Mouse (Mus musculus) forebrain, embryonic 13.5 days (tissue): ENCODE measurements around the gene Vps45. TPM values are rescaled to one million over a fixed set of nuclear protein-coding genes. Genes with fewer than 3 reads are reported as not detected.

Experiments
- ATAC-seq: fragments of 200-750 bp; cut with Nextera tagmentation; 2 replicates; pipeline ENCODE4 v1.8.0; 2017
- H3K27ac ChIP-seq: fragments of 300-500 bp; sonication (generic); 2 replicates; pipeline ENCODE4 v1.5.1; 2015; ENCODE audit warnings: inconsistent platforms, mild to moderate bottlenecking, moderate library complexity
- H3K27me3 ChIP-seq: fragments of 300-500 bp; sonication (generic); 2 replicates; pipeline ENCODE4 v1.6.1; 2015; ENCODE audit warnings: mild to moderate bottlenecking, inconsistent platforms
- H3K36me3 ChIP-seq: fragments of 300-500 bp; sonication (generic); 2 replicates; pipeline ENCODE4 v1.6.1; 2015; ENCODE audit warnings: mild to moderate bottlenecking, inconsistent platforms; ENCODE audit not compliant: poor library complexity, severe bottlenecking
- H3K4me1 ChIP-seq: fragments of 300-500 bp; sonication (generic); 2 replicates; pipeline ENCODE4 v1.6.1; 2015; ENCODE audit warnings: inconsistent platforms
- H3K4me2 ChIP-seq: fragments of 300-500 bp; sonication (generic); 2 replicates; pipeline ENCODE4 v1.6.1; 2015; ENCODE audit warnings: inconsistent platforms, mild to moderate bottlenecking, moderate library complexity
- H3K4me3 ChIP-seq: fragments of 300-500 bp; sonication (generic); 2 replicates; pipeline ENCODE4 v1.5.1; 2015; ENCODE audit warnings: mild to moderate bottlenecking, inconsistent platforms
- H3K9ac ChIP-seq: fragments of 300-500 bp; sonication (generic); 2 replicates; pipeline ENCODE4 v1.6.1; 2015; ENCODE audit warnings: mild to moderate bottlenecking, inconsistent platforms
- H3K9me3 ChIP-seq: fragments of 300-500 bp; sonication (generic); replicated peaks from 2 replicates; pipeline ENCODE4 v1.6.1; 2016; ENCODE audit warnings: inconsistent platforms
- WGBS: fragments of 180-500 bp; shearing (Covaris S2); methylation state at CpG from one replicate; pipeline ENCODE4 v1.1.7; 2015; 5-methylcytosine and 5-hydroxymethylcytosine counted together
- polyA plus RNA-seq: library from polyadenylated mRNA; unstranded; fragments of >200 nt; fragmentation: Nextera tagmentation; extraction: Ambion mirVana; gene quantifications from 2 replicates; pipeline ENCODE4 v1.2.1, GENCODE M21; 2015

The Vps45 gene
- polyA plus RNA-seq, 1 experiment from 2014 or later, result 62.2 TPM

GRCm38 (mm10) chr3:96070241-96070640 lies 12.0 kb upstream of the Vps45 start:
- no peaks in the 10 kb centered on the region for H3K9me3 ChIP-seq
- no peaks in the 10 kb centered on the region for H3K27me3 ChIP-seq
- no peak overlapping the region for H3K4me2 ChIP-seq
- H3K4me1 ChIP-seq, result no peaks in the 10 kb centered on the region
- H3K9ac ChIP-seq, result no peak overlapping the region
- no peaks in the 10 kb centered on the region for H3K36me3 ChIP-seq
- WGBS, result 88% methylated on average over 4 of the region's 4 CpGs
- no peak for ATAC-seq
- no peak overlapping the region for H3K4me3 ChIP-seq
- H3K27ac ChIP-seq, result no peak overlapping the region

DNA sequence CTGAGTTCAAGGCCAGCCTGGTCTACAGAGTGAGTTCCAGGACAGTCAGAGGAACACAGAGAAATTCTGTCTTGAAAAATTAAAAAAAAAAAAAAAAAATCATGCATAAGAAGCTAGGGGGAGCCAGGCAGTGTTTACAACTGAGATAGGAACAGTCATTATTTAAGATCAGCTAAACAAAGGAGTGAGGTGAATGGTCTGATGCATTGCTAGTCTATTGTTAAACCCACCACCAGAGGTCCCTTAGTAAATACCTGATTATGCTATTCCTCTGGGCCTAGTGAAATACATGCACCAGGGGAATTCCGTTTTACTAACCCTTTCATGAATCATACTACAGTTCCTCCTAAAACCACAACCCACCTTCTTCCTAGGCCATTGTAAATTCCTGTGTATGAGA lies 11.3 kb upstream of the Vps45 start:
- Histone ChIP-seq H3K27me3 (no peaks in the 10 kb centered on the region), H3K9ac (no peak overlapping the region), H3K9me3 (no peaks in the 10 kb centered on the region), H3K4me3 (no peak overlapping the region), H3K4me2 (no peak overlapping the region), H3K4me1 (no peaks in the 10 kb centered on the region), H3K27ac (no peak overlapping the region), H3K36me3 (no peaks in the 10 kb centered on the region)
- 52% methylated on average over 1 of the region's 1 CpGs for WGBS
- ATAC-seq, result no peak

- H3K4me2 ChIP-seq, result no peak overlapping the region
- WGBS, result 89% methylated on average over 6 of the region's 6 CpGs
- no peaks in the 10 kb centered on the region for H3K4me1 ChIP-seq
- H3K36me3 ChIP-seq, result no peaks in the 10 kb centered on the region
- no peak overlapping the region for H3K4me3 ChIP-seq
- no peak for ATAC-seq
- H3K9me3 ChIP-seq, result no peaks in the 10 kb centered on the region
- no peak overlapping the region for H3K9ac ChIP-seq
- no peaks in the 10 kb centered on the region for H3K27me3 ChIP-seq
- no peak overlapping the region for H3K27ac ChIP-seq
Measured at GRCm38 (mm10) chr3:96069046-96069445, 10.8 kb upstream of the Vps45 start.

- Histone ChIP-seq H3K27ac (no peak overlapping the region), H3K36me3 (no peaks in the 10 kb centered on the region), H3K4me1 (no peaks in the 10 kb centered on the region), H3K9me3 (no peaks in the 10 kb centered on the region), H3K4me3 (no peak overlapping the region), H3K9ac (no peak overlapping the region), H3K27me3 (no peaks in the 10 kb centered on the region), H3K4me2 (no peak overlapping the region)
- ATAC-seq, result no peak
- WGBS, result 87% methylated on average over 5 of the region's 5 CpGs
Measured at GRCm38 (mm10) chr3:96066741-96067140, 8.5 kb upstream of the Vps45 start.

DNA sequence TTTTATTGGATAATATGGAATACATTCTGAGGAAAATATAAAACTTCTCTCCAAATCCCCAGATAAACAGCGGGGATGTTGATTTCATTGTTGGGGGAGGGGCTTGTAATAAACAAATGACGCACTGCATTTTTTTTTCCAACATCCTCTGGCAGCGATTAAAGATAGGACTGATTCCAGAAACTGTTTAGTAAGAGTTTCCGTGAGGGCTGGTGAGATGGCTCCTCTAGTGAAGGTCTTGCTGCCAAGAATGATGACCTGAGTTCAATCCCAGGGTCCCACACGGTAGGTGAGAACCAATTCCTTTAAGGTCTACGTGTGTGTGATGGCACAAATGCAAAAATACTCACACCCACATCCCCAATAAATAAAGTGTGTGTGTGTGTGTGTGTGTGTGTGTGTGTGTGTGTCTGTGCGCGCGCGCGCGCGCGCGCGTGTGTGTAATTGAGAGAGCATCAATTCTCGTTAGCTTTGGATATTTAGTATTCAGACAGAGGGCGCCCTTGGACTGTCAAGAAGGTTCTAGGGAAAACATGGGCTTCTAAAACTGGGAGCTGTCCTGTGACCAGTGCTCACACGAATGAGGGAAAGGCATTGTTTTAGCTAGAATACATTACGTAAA lies 7.6 kb upstream of the Vps45 start:
- H3K4me1 ChIP-seq, result no peaks in the 10 kb centered on the region
- H3K4me3 ChIP-seq, result no peak overlapping the region
- no peaks in the 10 kb centered on the region for H3K9me3 ChIP-seq
- H3K27ac ChIP-seq, result no peak overlapping the region
- 44% methylated on average over 20 of the region's 20 CpGs for WGBS
- no peak for ATAC-seq
- H3K9ac ChIP-seq, result no peak overlapping the region
- no peaks in the 10 kb centered on the region for H3K36me3 ChIP-seq
- H3K27me3 ChIP-seq, result no peaks in the 10 kb centered on the region
- peak overlapping the region; percentile 7; the same call in 1 of the 2 replicates for H3K4me2 ChIP-seq

- Histone ChIP-seq H3K27ac (no peak overlapping the region), H3K4me2 (no peak overlapping the region), H3K4me3 (no peak overlapping the region), H3K4me1 (no peaks in the 10 kb centered on the region), H3K36me3 (no peaks in the 10 kb centered on the region), H3K9me3 (no peaks in the 10 kb centered on the region), H3K27me3 (no peaks in the 10 kb centered on the region), H3K9ac (no peak overlapping the region)
- no peak for ATAC-seq
- WGBS, result 48% methylated on average over 4 of the region's 4 CpGs
Measured at GRCm38 (mm10) chr3:96065147-96065546, 6.9 kb upstream of the Vps45 start.

- Histone ChIP-seq H3K4me2 (no peak overlapping the region), H3K9ac (no peak overlapping the region), H3K9me3 (no peaks in the 10 kb centered on the region), H3K4me1 (no peaks in the 10 kb centered on the region), H3K27me3 (no peaks in the 10 kb centered on the region), H3K27ac (no peak overlapping the region), H3K36me3 (no peaks in the 10 kb centered on the region), H3K4me3 (no peak overlapping the region)
- no peak for ATAC-seq
- 86% methylated on average over 3 of the region's 3 CpGs for WGBS
Measured at GRCm38 (mm10) chr3:96064217-96064616, 6.0 kb upstream of the Vps45 start.

DNA sequence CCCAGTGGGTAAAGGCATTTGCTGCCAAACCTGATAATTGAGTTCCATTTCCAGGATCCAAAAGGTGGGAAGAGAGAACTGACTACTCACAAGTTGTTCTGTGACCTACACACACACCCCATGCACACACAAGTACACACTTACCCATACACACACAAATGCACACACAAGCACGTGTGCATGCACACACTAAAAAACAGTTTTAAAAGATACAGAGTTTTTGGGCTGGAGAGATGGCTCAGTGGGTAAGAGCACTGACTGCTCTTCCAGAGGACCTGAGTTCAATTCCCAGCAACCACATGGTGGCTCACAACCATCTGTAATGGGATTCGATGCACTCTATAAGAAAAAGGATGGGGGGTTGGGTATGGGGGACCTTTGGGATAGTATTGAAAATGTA lies 5.0 kb upstream of the Vps45 start:
- Histone ChIP-seq H3K4me1 (peaks cover 4% of the 10 kb centered on the region; the same call in 1 of the 2 replicates), H3K9me3 (no peaks in the 10 kb centered on the region), H3K27ac (no peak overlapping the region), H3K4me3 (no peak overlapping the region), H3K4me2 (no peak overlapping the region), H3K36me3 (no peaks in the 10 kb centered on the region), H3K9ac (no peak overlapping the region), H3K27me3 (no peaks in the 10 kb centered on the region)
- WGBS, result 74% methylated on average over 2 of the region's 2 CpGs
- no peak for ATAC-seq

DNA sequence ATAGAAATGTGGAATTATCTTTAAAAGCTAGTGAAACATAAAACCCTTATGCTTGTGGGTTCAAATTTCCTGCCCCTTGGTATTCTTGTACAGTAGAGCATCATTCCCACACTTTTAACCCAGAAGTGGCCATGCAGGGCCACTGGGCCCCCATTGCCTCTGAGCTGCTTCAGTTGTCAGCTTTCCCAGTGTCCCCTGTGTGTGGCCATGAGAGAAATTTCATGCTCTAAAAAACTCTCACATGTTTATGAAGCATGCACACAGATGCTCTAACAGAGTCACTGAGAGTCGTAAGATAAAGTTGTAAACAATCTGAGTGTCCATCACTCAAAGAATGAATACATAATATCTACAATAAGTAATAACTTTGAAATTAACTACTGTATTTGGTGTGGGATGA lies 1.9 kb upstream of the Vps45 start:
- Histone ChIP-seq H3K27ac (no peak overlapping the region), H3K36me3 (peaks cover 4% of the 10 kb centered on the region; the same call in 1 of the 2 replicates), H3K4me2 (no peak overlapping the region), H3K27me3 (no peaks in the 10 kb centered on the region), H3K9ac (no peak overlapping the region), H3K4me1 (peaks cover 18% of the 10 kb centered on the region), H3K9me3 (no peaks in the 10 kb centered on the region), H3K4me3 (no peak overlapping the region)
- 86% methylated on average over 1 of the region's 1 CpGs for WGBS
- ATAC-seq, result no peak

DNA sequence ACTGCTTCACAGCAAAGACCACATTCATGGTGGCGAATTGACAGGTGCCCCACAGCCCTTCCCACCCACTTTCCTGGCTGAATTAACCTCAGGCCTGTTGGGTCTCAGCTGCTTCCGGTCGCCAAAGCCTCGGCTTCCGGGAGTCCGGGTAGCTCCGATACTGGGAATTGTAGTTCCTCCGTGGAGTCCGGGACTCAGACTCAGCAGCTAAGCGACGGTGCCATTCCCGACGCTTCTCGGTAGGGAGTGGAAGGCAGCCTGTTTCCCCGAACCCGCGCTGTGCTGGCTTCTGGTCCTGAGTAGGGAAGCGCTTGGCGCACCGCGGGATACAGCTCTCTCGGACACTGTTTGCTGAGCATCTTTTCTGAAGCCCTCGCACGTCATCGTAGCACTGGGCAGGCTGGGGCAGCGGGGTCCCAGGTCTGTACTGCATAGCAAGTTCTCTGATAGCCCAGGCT lies 490 bp downstream of the Vps45 start:
- under 1% methylated on average over 26 of the region's 26 CpGs for WGBS
- peak overlapping the region; percentile 86 for H3K9ac ChIP-seq
- ATAC-seq, result peak; percentile 97
- H3K4me3 ChIP-seq, result peak overlapping the region; percentile 74
- H3K9me3 ChIP-seq, result no peaks in the 10 kb centered on the region
- H3K4me1 ChIP-seq, result peaks cover 18% of the 10 kb centered on the region
- peaks cover 7% of the 10 kb centered on the region for H3K36me3 ChIP-seq
- peak overlapping the region; percentile 72 for H3K4me2 ChIP-seq
- H3K27me3 ChIP-seq, result no peaks in the 10 kb centered on the region
- peak overlapping the region; percentile 95 for H3K27ac ChIP-seq

DNA sequence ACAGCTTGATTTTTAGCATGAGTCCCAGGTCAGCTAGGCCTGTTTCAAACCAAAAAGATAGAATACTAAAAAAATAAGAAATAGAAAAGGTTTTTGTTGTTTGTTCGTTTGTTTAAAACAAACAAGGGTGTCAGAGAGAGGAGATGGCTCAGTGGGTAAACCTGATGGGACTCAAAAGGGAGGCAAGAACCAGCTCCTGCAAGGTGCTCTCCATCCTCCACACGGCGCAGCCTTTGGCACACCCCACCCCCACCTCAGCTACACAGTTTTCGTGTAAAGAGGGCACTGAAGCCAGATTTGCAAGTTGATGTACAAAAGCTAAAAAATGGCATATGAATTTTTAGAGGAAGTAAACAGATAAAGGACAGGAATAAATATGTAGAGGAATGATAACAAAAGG lies 2.2 kb downstream of the Vps45 start:
- H3K36me3 ChIP-seq, result peaks cover 9% of the 10 kb centered on the region
- peaks cover 18% of the 10 kb centered on the region for H3K4me1 ChIP-seq
- H3K4me2 ChIP-seq, result no peak overlapping the region; the same call in 1 of the 2 replicates
- no peak overlapping the region for H3K4me3 ChIP-seq
- WGBS, result 89% methylated on average over 4 of the region's 4 CpGs
- no peaks in the 10 kb centered on the region for H3K27me3 ChIP-seq
- H3K27ac ChIP-seq, result no peak overlapping the region
- no peak for ATAC-seq
- H3K9me3 ChIP-seq, result no peaks in the 10 kb centered on the region
- H3K9ac ChIP-seq, result no peak overlapping the region

DNA sequence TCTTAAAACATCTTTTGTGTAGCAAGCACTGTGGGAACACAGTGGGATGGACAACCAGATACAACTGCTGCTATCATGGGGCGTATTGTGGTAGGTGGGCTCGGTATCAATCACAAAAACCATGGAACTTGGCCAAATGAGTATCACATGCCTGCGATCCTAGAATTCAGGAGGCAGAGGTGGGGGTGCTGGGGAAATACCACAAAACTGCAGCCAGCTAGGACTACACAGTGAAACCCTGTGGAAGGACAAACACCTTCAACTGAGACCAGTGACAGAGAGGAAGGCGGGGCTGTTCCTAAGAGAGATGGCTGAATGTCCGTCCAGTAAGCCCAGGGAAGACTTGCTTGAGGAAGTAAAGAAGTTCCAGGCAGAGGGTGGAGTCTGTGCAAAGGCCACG lies 3.0 kb downstream of the Vps45 start:
- 89% methylated on average over 6 of the region's 6 CpGs for WGBS

GRCm38 (mm10) chr3:96051839-96052238 lies 6.4 kb downstream of the Vps45 start:
- H3K9ac ChIP-seq, result no peak overlapping the region
- H3K9me3 ChIP-seq, result no peaks in the 10 kb centered on the region
- 48% methylated on average over 2 of the region's 2 CpGs for WGBS
- peaks cover 8% of the 10 kb centered on the region for H3K4me1 ChIP-seq
- no peak overlapping the region for H3K27ac ChIP-seq
- no peak for ATAC-seq
- H3K36me3 ChIP-seq, result peaks cover 10% of the 10 kb centered on the region
- H3K27me3 ChIP-seq, result no peaks in the 10 kb centered on the region
- no peak overlapping the region for H3K4me2 ChIP-seq
- H3K4me3 ChIP-seq, result no peak overlapping the region

More for the DNA sequence above, 3.0 kb downstream of the Vps45 start:
- Histone ChIP-seq H3K27me3 (no peaks in the 10 kb centered on the region), H3K36me3 (peaks cover 9% of the 10 kb centered on the region), H3K9me3 (no peaks in the 10 kb centered on the region), H3K4me3 (no peak overlapping the region), H3K4me1 (peaks cover 18% of the 10 kb centered on the region), H3K4me2 (no peak overlapping the region), H3K27ac (no peak overlapping the region), H3K9ac (no peak overlapping the region)
- ATAC-seq, result no peak
